Mouse (Mus musculus): ENCODE measurements around the gene Sap30l. TPM values are rescaled to one million over a fixed set of nuclear protein-coding genes. Genes with fewer than 3 reads are reported as not detected.

The Sap30l gene
- total RNA-seq, 2 experiments from 2014 or later = 17.1 to 25.0 TPM

Other genes starting within 250 kb of the Sap30l start
- 14.6 and 16.6 TPM in 2 replicates for gene Galnt10, start 156.2 kb upstream of the Sap30l start, total RNA-seq (2015)
- gene Galnt10, start 156.2 kb upstream of the Sap30l start, total RNA-seq (2017) = 22.2 and 28.7 TPM in 2 replicates
- gene Hand1, start 31.2 kb downstream of the Sap30l start, total RNA-seq (2015) = not detected in 2 replicates
- not detected in 2 replicates for gene Hand1, start 31.2 kb downstream of the Sap30l start, total RNA-seq (2017)
- gene Larp1, start 207.4 kb downstream of the Sap30l start, total RNA-seq (2015) = 62.3 and 65.1 TPM in 2 replicates
- 29.8 and 38.1 TPM in 2 replicates for gene Larp1, start 207.4 kb downstream of the Sap30l start, total RNA-seq (2017)